Mouse (Mus musculus): ENCODE data around the gene Sephs1.

- TF ChIP-seq CTCF (IDR thresholded peaks at IDR 0.05; ENCODE audit: borderline replicate concordance, extremely low read depth, insufficient read depth, insufficient read length) (no peak), POLR2A (IDR thresholded peaks at IDR 0.05; ENCODE audit: borderline replicate concordance, extremely low read depth, insufficient read depth, insufficient read length, poor library complexity, severe bottlenecking) (no peak)
These were observed 16.5 kb upstream of the Sephs1 start for GRCm38 (mm10) chr2:4864817-4865296.
